In the genomic region with DNA sequence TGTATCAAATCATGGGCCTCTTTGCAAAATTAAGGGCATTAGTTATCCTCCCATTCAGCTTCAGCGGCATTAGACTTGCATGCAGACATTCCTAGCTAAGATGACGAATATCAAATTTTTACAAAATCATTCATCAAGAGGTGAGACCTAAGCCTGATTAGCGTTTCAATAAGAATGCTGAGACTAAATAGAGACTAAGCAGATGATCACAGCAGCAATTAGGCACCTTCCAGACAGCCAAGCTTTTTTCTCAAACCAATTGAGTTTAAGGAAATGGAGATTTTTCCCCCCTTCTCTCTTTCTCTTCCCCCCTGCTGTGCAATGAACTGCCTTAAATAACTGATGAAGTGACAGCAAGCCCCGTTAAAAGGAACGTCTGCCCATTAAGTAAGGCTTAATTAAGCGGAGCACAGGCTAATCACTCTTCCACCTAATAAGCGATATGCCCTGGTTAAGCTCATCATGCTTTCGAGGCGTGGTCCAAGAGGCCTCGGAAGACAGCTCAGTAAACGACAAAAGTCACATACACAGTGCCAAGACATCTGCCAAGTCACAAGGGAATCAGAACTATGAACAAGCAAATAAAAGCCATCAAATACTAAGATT, we compare ENCODE assay signal across 20 mouse cellular contexts.
DNase-seq lines count a peak whose midpoint lies in the region; ATAC-seq and TF ChIP-seq lines count a peak whose summit lies in the region.
"Had no signal": no experiment of that assay in that cellular context is flagged by ENCODE, and none has a peak within 500 bp of the region (broad histone marks: within the 10 kb centered on the region; RNA-seq: fewer than 3 reads in every experiment).

No protein-coding gene starts in this region.

- TF ChIP-seq CTCF in stomach, postnatal 0 days (IDR thresholded peaks at IDR 0.05; ENCODE audit: low read depth), result no peak

- H3K9ac ChIP-seq in midbrain, embryonic 13.5 days (replicated peaks), result no peak overlapping the region
- no peak overlapping the region for H3K9ac ChIP-seq in midbrain, embryonic 16.5 days (ENCODE audit: low read depth, low read length)
- no peak overlapping the region for H3K9ac ChIP-seq in forebrain, embryonic 14.5 days (ENCODE audit: low read length)
- H3K9ac ChIP-seq in hindbrain, embryonic 16.5 days (ENCODE audit: low read depth, low read length), result no peak overlapping the region
- no peak overlapping the region for H3K9ac ChIP-seq in stomach, postnatal 0 days (ENCODE audit: low read length)
- H3K9ac ChIP-seq: limb, embryonic 12.5 days; liver, embryonic 13.5 days; lung, embryonic 15.5 days had no signal

- H3K4me1 ChIP-seq in midbrain, embryonic 13.5 days (replicated peaks), result peaks cover 8% of the 10 kb centered on the region; the same call in 1 of the 2 replicates
- H3K4me1 ChIP-seq in midbrain, embryonic 16.5 days (ENCODE audit: control insufficient read depth, insufficient read depth, low read length), result peaks cover 3% of the 10 kb centered on the region; the same call in 1 of the 2 replicates
- peaks cover 17% of the 10 kb centered on the region; the same call in 1 of the 2 replicates for H3K4me1 ChIP-seq in forebrain, embryonic 14.5 days (ENCODE audit: control insufficient read depth, insufficient read depth, low read length)
- 0 out of 2 replicates have a peak, but pooled peaks cover 2% of the 10 kb centered on the region for H3K4me1 ChIP-seq in hindbrain, embryonic 16.5 days (ENCODE audit: control insufficient read depth, insufficient read depth, low read depth, low read length)
- H3K4me1 ChIP-seq in stomach, postnatal 0 days (replicated peaks; ENCODE audit: control insufficient read depth, insufficient read depth), result no peaks in the 10 kb centered on the region
- H3K4me1 ChIP-seq: liver, embryonic 13.5 days had no signal

- no peak overlapping the region for H3K4me3 ChIP-seq in midbrain, embryonic 13.5 days (replicated peaks)
- H3K4me3 ChIP-seq in midbrain, embryonic 16.5 days (ENCODE audit: low read depth, low read length), result no peak overlapping the region
- no peak overlapping the region for H3K4me3 ChIP-seq in forebrain, embryonic 14.5 days (ENCODE audit: low read depth, low read length)
- no peak overlapping the region for H3K4me3 ChIP-seq in hindbrain, embryonic 16.5 days (ENCODE audit: low read length)
- no peak overlapping the region for H3K4me3 ChIP-seq in stomach, postnatal 0 days (ENCODE audit: low read depth, low read length)
- H3K4me3 ChIP-seq: left cerebral cortex, adult 2 months; limb, embryonic 12.5 days; liver, embryonic 13.5 days; lung, embryonic 15.5 days had no signal

- peaks cover 11% of the 10 kb centered on the region; the same call in 1 of the 2 replicates for H3K27me3 ChIP-seq in midbrain, embryonic 13.5 days
- H3K27me3 ChIP-seq in midbrain, embryonic 16.5 days (ENCODE audit: control insufficient read depth, insufficient read depth, low read depth, low read length), result no peaks in the 10 kb centered on the region
- no peaks in the 10 kb centered on the region for H3K27me3 ChIP-seq in forebrain, embryonic 14.5 days (replicated peaks; ENCODE audit: control insufficient read depth, insufficient read depth, low read length)
- no peaks in the 10 kb centered on the region for H3K27me3 ChIP-seq in hindbrain, embryonic 16.5 days (replicated peaks; ENCODE audit: control insufficient read depth, insufficient read depth, low read length)
- no peaks in the 10 kb centered on the region for H3K27me3 ChIP-seq in stomach, postnatal 0 days (ENCODE audit: control insufficient read depth, insufficient read depth, low read length)
- H3K27me3 ChIP-seq: limb, embryonic 12.5 days; liver, embryonic 13.5 days; lung, embryonic 15.5 days had no signal

- DNase-seq in forebrain, embryonic 14.5 days (ENCODE audit: low spot score), result peak; percentile 84
- peak; percentile 69 for DNase-seq in retina, embryonic 14.5 days (ENCODE audit: low spot score)
- DNase-seq in stomach, postnatal 0 days (ENCODE audit: low spot score), result no peak
- DNase-seq in ovary, postnatal 10 days (ENCODE audit: low spot score), result no peak
- no peak for DNase-seq in right cerebral cortex, postnatal 14 days
- DNase-seq: cerebellum, adult 11-12 months; cerebellum, postnatal 36 days; gastrocnemius, postnatal 36 days; heart, postnatal 10 days; liver, embryonic 13.5 days; right cerebral cortex, postnatal 4 days; thymus, postnatal 36 days had no signal

- no peaks in the 10 kb centered on the region for H3K9me3 ChIP-seq in midbrain, embryonic 13.5 days
- no peaks in the 10 kb centered on the region for H3K9me3 ChIP-seq in midbrain, embryonic 16.5 days (replicated peaks; ENCODE audit: control insufficient read depth, low read length, poor library complexity, severe bottlenecking)
- no peaks in the 10 kb centered on the region for H3K9me3 ChIP-seq in forebrain, embryonic 14.5 days (replicated peaks; ENCODE audit: control insufficient read depth, low read length)
- H3K9me3 ChIP-seq in hindbrain, embryonic 16.5 days (ENCODE audit: control insufficient read depth, low read length), result no peaks in the 10 kb centered on the region
- no peaks in the 10 kb centered on the region for H3K9me3 ChIP-seq in stomach, postnatal 0 days (ENCODE audit: control insufficient read depth, low read length)
- H3K9me3 ChIP-seq: limb, embryonic 12.5 days; liver, embryonic 13.5 days; lung, embryonic 15.5 days had no signal

- H3K4me2 ChIP-seq in midbrain, embryonic 13.5 days (replicated peaks), result no peak overlapping the region
- H3K4me2 ChIP-seq in midbrain, embryonic 16.5 days (ENCODE audit: low read length), result no peak overlapping the region
- H3K4me2 ChIP-seq in forebrain, embryonic 14.5 days (ENCODE audit: low read length), result no peak overlapping the region
- no peak overlapping the region for H3K4me2 ChIP-seq in hindbrain, embryonic 16.5 days (ENCODE audit: low read length)
- no peak overlapping the region for H3K4me2 ChIP-seq in stomach, postnatal 0 days (replicated peaks; ENCODE audit: low read depth)
- H3K4me2 ChIP-seq: limb, embryonic 12.5 days; liver, embryonic 13.5 days; lung, embryonic 15.5 days had no signal

- H3K27ac ChIP-seq in midbrain, embryonic 13.5 days, result no peak overlapping the region
- H3K27ac ChIP-seq in midbrain, embryonic 16.5 days (ENCODE audit: low read length), result no peak overlapping the region
- H3K27ac ChIP-seq in forebrain, embryonic 14.5 days (ENCODE audit: low read depth, low read length), result no peak overlapping the region; the same call in 1 of the 2 replicates
- H3K27ac ChIP-seq in hindbrain, embryonic 16.5 days (ENCODE audit: low read depth, low read length), result no peak overlapping the region
- no peak overlapping the region for H3K27ac ChIP-seq in stomach, postnatal 0 days (replicated peaks)
- H3K27ac ChIP-seq: kidney, postnatal 0 days; left cerebral cortex, adult 2 months; limb, embryonic 12.5 days; liver, embryonic 13.5 days; lung, embryonic 15.5 days had no signal

- ATAC-seq in midbrain, embryonic 13.5 days, result peak; percentile 71; the same call in 1 of the 2 replicates
- no peak; the same call in 1 of the 2 replicates for ATAC-seq in midbrain, embryonic 16.5 days
- peak; percentile 88 for ATAC-seq in forebrain, embryonic 14.5 days
- ATAC-seq in hindbrain, embryonic 16.5 days, result peak; percentile 61
- ATAC-seq in stomach, postnatal 0 days (ENCODE audit: low FRiP score, low TSS enrichment), result no peak
- ATAC-seq: inflammation-experienced regulatory T-cells, adult 6 months had no signal

- no peak for TF ChIP-seq EP300 in stomach, postnatal 0 days (optimal IDR thresholded peaks at IDR 0.05)

- H3K36me3 ChIP-seq in midbrain, embryonic 13.5 days, result no peaks in the 10 kb centered on the region
- H3K36me3 ChIP-seq in midbrain, embryonic 16.5 days (ENCODE audit: control insufficient read depth, insufficient read depth, low read length), result no peaks in the 10 kb centered on the region
- H3K36me3 ChIP-seq in forebrain, embryonic 14.5 days (ENCODE audit: control insufficient read depth, insufficient read depth, low read length), result no peaks in the 10 kb centered on the region
- H3K36me3 ChIP-seq in hindbrain, embryonic 16.5 days (ENCODE audit: control insufficient read depth, insufficient read depth, low read length), result no peaks in the 10 kb centered on the region
- H3K36me3 ChIP-seq in stomach, postnatal 0 days (ENCODE audit: control insufficient read depth, insufficient read depth, low read length), result no peaks in the 10 kb centered on the region
- H3K36me3 ChIP-seq: liver, embryonic 13.5 days; lung, embryonic 15.5 days had no signal

- 14% methylated on average over 11 of the region's 11 CpGs for WGBS in midbrain, embryonic 13.5 days
- 15% methylated on average over 11 of the region's 11 CpGs for WGBS in midbrain, embryonic 16.5 days
- 6% methylated on average over 11 of the region's 11 CpGs for WGBS in forebrain, embryonic 14.5 days
- WGBS in hindbrain, embryonic 16.5 days, result 26% methylated on average over 11 of the region's 11 CpGs
- WGBS in stomach, postnatal 0 days, result 38% methylated on average over 11 of the region's 11 CpGs

Comparison
In these comparisons a context has a peak if more than half of its experiments do, and no peak if none do; other contexts are left out.
1. ATAC-seq: peak in midbrain, embryonic 13.5 days (single experiment), forebrain, embryonic 14.5 days (single experiment) and hindbrain, embryonic 16.5 days (single experiment); none in midbrain, embryonic 16.5 days (single experiment) and stomach, postnatal 0 days (single experiment).
2. DNase-seq: peak in forebrain, embryonic 14.5 days (single experiment) and retina, embryonic 14.5 days (single experiment); none in stomach, postnatal 0 days (single experiment), ovary, postnatal 10 days (single experiment) and right cerebral cortex, postnatal 14 days (single experiment).